Mouse (Mus musculus) small intestine, adult 2 months (tissue): ENCODE data around the gene Osbpl9. TPM values are rescaled to one million over a fixed set of nuclear protein-coding genes. Genes with fewer than 3 reads are reported as not detected.
A peak's percentile ranks its signal among the peaks of the same experiment; 100 is the strongest.

Experiments
- H3K27ac ChIP-seq: fragments of 200-500 bp; 2 replicates; pipeline ENCODE4 v1.5.1; 2012; ENCODE audit warnings: low read depth, low read length, control low read depth, inconsistent platforms; ENCODE audit not compliant: insufficient read depth
- H3K27me3 ChIP-seq: fragments of 200-500 bp; 2 replicates; pipeline ENCODE4 v1.6.1; 2012; ENCODE audit warnings: mild to moderate bottlenecking, moderate library complexity, low read length, inconsistent platforms; ENCODE audit not compliant: control insufficient read depth, insufficient read depth
- H3K36me3 ChIP-seq: fragments of 200-500 bp; 2 replicates; pipeline ENCODE4 v1.6.1; 2012; ENCODE audit warnings: mild to moderate bottlenecking, low read length, control low read depth, inconsistent platforms; ENCODE audit not compliant: control insufficient read depth, insufficient read depth
- H3K4me1 ChIP-seq: fragments of 200-500 bp; 2 replicates; pipeline ENCODE4 v1.6.1; 2012; ENCODE audit warnings: low read length, inconsistent platforms, mixed read lengths; ENCODE audit not compliant: control insufficient read depth, insufficient read depth, insufficient read length
- H3K4me3 ChIP-seq: fragments of 200-500 bp; 2 replicates; pipeline ENCODE4 v1.5.1; 2012; ENCODE audit warnings: low read depth, mild to moderate bottlenecking, control low read depth, inconsistent platforms, low read length, moderate library complexity
- CTCF ChIP-seq: fragments of 200-500 bp; IDR thresholded peaks from 2 replicates; pipeline ENCODE4 v1.5.1; 2012; ENCODE audit warnings: low read depth, mild to moderate bottlenecking, control low read depth, inconsistent platforms, low read length, moderate library complexity, mixed read lengths; ENCODE audit not compliant: insufficient replicate concordance, insufficient read length; ENCODE audit errors: extremely low read depth
- POLR2A ChIP-seq: fragments of 200-500 bp; IDR thresholded peaks from 2 replicates; pipeline ENCODE4 v1.6.1; 2012; ENCODE audit warnings: low read depth, mild to moderate bottlenecking, control low read depth, inconsistent platforms, low read length, moderate library complexity
- WGBS: fragments of 180-500 bp; shearing (Covaris S2); methylation state at CpG from one replicate; pipeline ENCODE4 v1.1.7; 2018; 5-methylcytosine and 5-hydroxymethylcytosine counted together
- polyA plus RNA-seq: library from polyadenylated mRNA; depleted of rRNA; stranded (reverse); fragments of >200 nt; gene quantifications from 2 replicates; pipeline ENCODE4 v1.2.3, GENCODE M21; 2012

Gene Osbpl9
- polyA plus RNA-seq, 1 experiment, result 29.5 TPM

GRCm38 (mm10) chr4:109120735-109121134, 81.3 kb downstream of the Osbpl9 start:
- H3K27me3 ChIP-seq, result no peaks in the 10 kb centered on the region
- no peak for TF ChIP-seq POLR2A
- TF ChIP-seq CTCF, result no peak
- no peak overlapping the region for H3K4me3 ChIP-seq
- no peak overlapping the region for H3K27ac ChIP-seq
- 79% methylated on average over 6 of the region's 6 CpGs for WGBS
- H3K36me3 ChIP-seq, result no peaks in the 10 kb centered on the region
- H3K4me1 ChIP-seq, result peaks cover 14% of the 10 kb centered on the region; the same call in 1 of the 2 replicates

DNA sequence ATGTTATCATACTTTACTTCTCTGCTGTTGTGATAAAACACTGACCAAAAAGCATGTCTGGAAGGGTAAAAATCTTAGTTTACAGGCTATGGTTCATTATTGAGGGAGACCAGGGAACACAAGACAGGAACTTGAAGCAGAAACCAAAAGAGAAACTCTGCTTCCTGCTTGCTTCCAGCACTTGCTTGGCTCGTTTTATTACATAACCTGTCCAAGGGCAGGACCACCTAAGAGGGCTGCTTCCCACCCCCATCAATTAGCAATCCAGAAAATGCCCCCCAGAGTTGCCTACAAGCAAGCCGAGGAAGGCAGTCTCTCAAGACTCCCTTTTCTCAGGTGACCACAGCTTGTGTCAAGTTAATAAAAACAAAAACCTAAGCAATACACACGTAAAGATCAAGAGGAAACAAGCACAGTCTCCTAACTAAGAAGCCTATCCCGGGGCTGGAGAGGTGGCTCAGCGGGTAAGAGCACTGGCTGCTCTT, 82.4 kb downstream of the Osbpl9 start:
- 71% methylated on average over 5 of the region's 5 CpGs for WGBS
- H3K27ac ChIP-seq, result 0 out of 2 replicates have a peak overlapping the region, but pooled peaks have one; percentile 42

GRCm38 (mm10) chr4:109118327-109118659, 83.8 kb downstream of the Osbpl9 start:
- Histone ChIP-seq H3K27me3 (no peaks in the 10 kb centered on the region), H3K27ac (peak overlapping the region; percentile 74), H3K36me3 (no peaks in the 10 kb centered on the region), H3K4me1 (peaks cover 18% of the 10 kb centered on the region; the same call in 1 of the 2 replicates), H3K4me3 (peak overlapping the region; percentile 63)
- TF ChIP-seq CTCF (no peak), POLR2A (no peak)
- WGBS, result 2% methylated on average over 6 of the region's 6 CpGs

More for the DNA sequence above, 82.4 kb downstream of the Osbpl9 start:
- TF ChIP-seq POLR2A, result no peak
- no peak for TF ChIP-seq CTCF
- Histone ChIP-seq H3K36me3 (no peaks in the 10 kb centered on the region), H3K4me1 (peaks cover 14% of the 10 kb centered on the region; the same call in 1 of the 2 replicates), H3K4me3 (no peak overlapping the region), H3K27me3 (no peaks in the 10 kb centered on the region)

DNA sequence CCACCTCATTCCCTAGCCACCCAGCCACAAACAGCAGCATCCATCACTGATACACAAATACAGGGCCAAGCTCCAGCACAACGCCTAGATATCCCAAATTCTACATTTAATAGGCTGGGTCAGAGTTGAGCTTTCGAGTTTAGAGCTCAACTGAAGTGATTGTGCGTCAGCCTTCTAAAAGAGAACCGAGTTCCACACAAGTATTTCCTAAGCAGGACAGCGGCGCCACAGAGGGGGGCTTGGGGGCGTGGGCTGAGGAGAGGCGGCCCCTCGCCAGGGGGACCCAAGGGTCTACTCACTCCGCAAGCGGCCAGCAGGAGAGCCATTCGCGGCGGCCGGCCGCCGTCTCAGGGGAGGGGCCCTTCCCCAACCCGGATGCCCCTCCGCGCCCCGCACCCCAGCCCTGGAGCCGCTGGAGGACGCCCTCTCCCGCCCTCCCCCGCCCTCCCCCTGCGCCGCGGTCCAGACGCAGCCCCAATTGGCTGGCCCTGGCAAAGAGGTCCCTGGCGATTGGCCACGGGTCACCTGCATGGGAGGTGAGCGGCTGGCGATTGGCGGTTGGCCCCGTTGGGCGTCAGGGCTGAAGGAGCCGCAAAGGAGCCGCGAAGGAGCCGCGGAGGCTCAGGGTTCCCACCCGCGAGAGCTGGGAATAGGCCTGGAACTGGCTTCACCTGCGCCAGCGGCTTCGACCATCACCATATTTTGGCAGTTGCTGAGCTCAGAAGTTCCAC, 84.3 kb downstream of the Osbpl9 start:
- WGBS, result under 1% methylated on average over 40 of the region's 46 CpGs

GRCm38 (mm10) chr4:109116938-109117337, 85.1 kb downstream of the Osbpl9 start:
- no peak for TF ChIP-seq CTCF
- Histone ChIP-seq H3K36me3 (no peaks in the 10 kb centered on the region), H3K4me3 (no peak overlapping the region), H3K27ac (no peak overlapping the region; the same call in 1 of the 2 replicates), H3K4me1 (peaks cover 17% of the 10 kb centered on the region; the same call in 1 of the 2 replicates), H3K27me3 (no peaks in the 10 kb centered on the region)
- whole genome bisulfite sequencing, result 40% methylated on average over 6 of the region's 6 CpGs

More for the DNA sequence above, 84.3 kb downstream of the Osbpl9 start:
- H3K4me3 ChIP-seq, result peak overlapping the region; percentile 63
- H3K4me1 ChIP-seq, result peaks cover 17% of the 10 kb centered on the region; the same call in 1 of the 2 replicates
- peak overlapping the region; percentile 94 for H3K27ac ChIP-seq
- H3K27me3 ChIP-seq, result no peaks in the 10 kb centered on the region
- TF ChIP-seq POLR2A (peak; percentile 84), CTCF (no peak)
- no peaks in the 10 kb centered on the region for H3K36me3 ChIP-seq

- H3K4me1 ChIP-seq, result peaks cover 17% of the 10 kb centered on the region; the same call in 1 of the 2 replicates
- no peaks in the 10 kb centered on the region for H3K27me3 ChIP-seq
- no peak overlapping the region for H3K4me3 ChIP-seq
- H3K36me3 ChIP-seq, result no peaks in the 10 kb centered on the region
- 45% methylated on average over 3 of the region's 3 CpGs for WGBS
- TF ChIP-seq POLR2A, result no peak
- TF ChIP-seq CTCF, result no peak
- H3K27ac ChIP-seq, result no peak overlapping the region
Observed at GRCm38 (mm10) chr4:109116494-109116893, 85.6 kb downstream of the Osbpl9 start.

GRCm38 (mm10) chr4:109115742-109116141, 86.3 kb downstream of the Osbpl9 start:
- no peaks in the 10 kb centered on the region for H3K27me3 ChIP-seq
- no peak overlapping the region for H3K27ac ChIP-seq
- WGBS, result 19% methylated on average over 1 of the region's 1 CpGs
- H3K4me1 ChIP-seq, result peaks cover 17% of the 10 kb centered on the region; the same call in 1 of the 2 replicates
- TF ChIP-seq CTCF (no peak), POLR2A (no peak)
- no peak overlapping the region for H3K4me3 ChIP-seq
- H3K36me3 ChIP-seq, result no peaks in the 10 kb centered on the region
